Mouse (Mus musculus) mouse trophoblast stem cell (cell line): ENCODE measurements around the gene Mmp1b.
"Not testable (repeated sequence)": the region's sequence is repeated elsewhere in the genome, so short reads cannot be mapped to it uniquely, and the experiment has no call there.

Experiments
- in situ Hi-C, 2 experiments: fragments of 300-500 bp; cut with MseI, MboI; formaldehyde crosslinking; loops; 2 replicates in 1 of 2; 3 replicates in 1 of 2; pipeline ENCODE4 v1.15.1; 2025

The Mmp1b gene

DNA sequence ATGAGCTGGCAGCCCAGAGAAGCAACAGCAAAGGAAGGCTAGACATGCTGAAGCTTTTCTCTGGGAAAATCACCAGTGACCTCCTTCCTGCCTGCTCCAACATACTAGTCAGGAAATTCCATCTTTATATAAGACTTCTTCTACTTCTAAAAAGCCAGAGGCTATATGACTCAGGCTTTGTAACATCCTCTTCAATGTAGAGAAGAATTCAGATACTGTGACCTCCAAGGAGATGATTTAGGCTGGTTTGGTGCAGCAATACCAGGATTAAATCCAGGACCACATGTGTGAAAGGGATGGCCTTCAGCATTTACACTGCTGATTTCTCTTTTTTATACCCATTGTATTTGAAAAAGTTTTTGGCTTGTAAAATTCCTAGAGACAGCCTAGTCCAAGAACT is at the start of gene Mmp1b:
Mmp1b (minus strand) TSS at position 101 of the 400 bp plus-strand sequence.
- in situ Hi-C loops: no loop called here

GRCm38 (mm10) chr9:7396556-7396955 is 8.7 kb upstream of the Mmp1b start:
- in situ Hi-C loops: not testable (repeated sequence)

- in situ Hi-C loops: no loop called here
Observed at GRCm38 (mm10) chr9:7354535-7354934, 33.3 kb downstream of the Mmp1b start.

- in situ Hi-C loops: no loop called here
Observed at GRCm38 (mm10) chr9:7345513-7345912, 42.3 kb downstream of the Mmp1b start.

- in situ Hi-C loops: no loop called here
Observed at GRCm38 (mm10) chr9:7344107-7344506, 43.7 kb downstream of the Mmp1b start, which contains the start of gene Mmp12. TSS of gene Mmp12 (plus strand) at chr9:7344381.

- in situ Hi-C loops: no loop called here
Observed at GRCm38 (mm10) chr9:7336740-7337483, 50.9 kb downstream of the Mmp1b start.

DNA sequence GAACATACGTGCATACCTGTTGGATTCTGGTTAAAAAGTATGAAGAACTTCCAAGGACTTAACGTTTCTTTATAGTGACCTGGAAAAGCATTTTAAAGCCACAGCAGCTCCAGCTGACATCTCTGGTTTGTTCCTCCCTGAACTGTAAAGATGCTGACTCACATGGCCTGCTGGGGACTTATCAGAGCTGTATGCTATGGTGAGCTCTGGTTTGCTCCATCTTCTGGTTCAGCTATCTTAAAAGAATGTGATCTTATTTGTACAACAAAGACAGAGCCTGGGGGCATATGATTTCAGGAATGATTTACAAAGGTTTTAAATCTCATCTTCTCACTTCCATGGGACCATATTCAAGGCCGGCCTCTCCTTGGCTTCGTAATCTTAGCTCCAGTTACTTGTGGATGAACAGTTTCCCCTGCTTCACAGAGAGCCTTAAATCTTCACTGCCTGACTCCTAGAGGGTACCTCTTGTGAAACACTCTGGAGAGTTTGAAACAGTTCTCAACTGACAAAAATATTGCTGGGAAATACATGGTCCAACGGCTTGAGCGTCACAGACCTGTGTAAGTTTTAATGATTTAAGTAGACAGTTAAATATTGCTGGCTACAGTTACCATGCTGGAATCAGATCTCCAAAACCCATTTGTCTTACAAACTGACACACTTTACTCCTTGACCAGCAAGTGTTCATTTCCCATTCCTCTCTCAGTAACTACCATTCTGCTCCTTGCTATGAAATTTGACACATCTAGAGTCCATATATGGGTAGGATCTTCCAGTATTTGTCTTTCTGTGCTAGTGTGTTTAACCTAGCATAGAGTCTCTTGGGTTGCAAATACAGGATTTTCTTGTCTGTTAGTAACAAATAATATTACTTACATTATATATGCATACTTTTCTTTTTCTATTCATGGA is 51.8 kb downstream of the Mmp1b start:
- in situ Hi-C loops: no loop called here

GRCm38 (mm10) chr9:7331847-7332246 is 56.0 kb downstream of the Mmp1b start:
- in situ Hi-C loops: no loop called here
